In genomic region chr1:58301073-58301472, GRCm38 (mm10) we compare ENCODE assay signal across 24 mouse cellular contexts. TPM values are rescaled to one million over a fixed set of nuclear protein-coding genes. Genes with fewer than 3 reads are reported as not detected.
DNase-seq lines count a peak whose midpoint lies in the region; ATAC-seq and TF ChIP-seq lines count a peak whose summit lies in the region.
"Had no signal": no experiment of that assay in that cellular context is flagged by ENCODE, and none has a peak within 500 bp of the region (broad histone marks: within the 10 kb centered on the region; RNA-seq: fewer than 3 reads in every experiment).

No protein-coding gene starts in this region.

- H3K27ac ChIP-seq in forebrain, embryonic 13.5 days: no peak overlapping the region
- H3K27ac ChIP-seq: embryonic facial prominence, embryonic 15.5 days; forebrain, embryonic 10.5 days; forebrain, embryonic 15.5 days; hindbrain, embryonic 10.5 days; hindbrain, embryonic 14.5 days had no signal

- 93% methylated on average over 7 of the region's 7 CpGs for WGBS in forebrain, embryonic 13.5 days

- H3K9me3 ChIP-seq in forebrain, embryonic 13.5 days (replicated peaks): no peaks in the 10 kb centered on the region
- H3K9me3 ChIP-seq: embryonic facial prominence, embryonic 15.5 days; forebrain, embryonic 10.5 days; forebrain, embryonic 15.5 days; G1E; heart, embryonic 12.5 days; hindbrain, embryonic 10.5 days had no signal

- no peak overlapping the region for H3K4me2 ChIP-seq in myocyte (ENCODE audit: low read depth)
- no peak overlapping the region for H3K4me2 ChIP-seq in forebrain, embryonic 13.5 days
- H3K4me2 ChIP-seq: embryonic facial prominence, embryonic 15.5 days; forebrain, embryonic 15.5 days; heart, embryonic 12.5 days; hindbrain, embryonic 14.5 days had no signal

- H3K4me3 ChIP-seq in myocyte: no peak overlapping the region
- no peak overlapping the region for H3K4me3 ChIP-seq in forebrain, embryonic 13.5 days
- H3K4me3 ChIP-seq: embryonic facial prominence, embryonic 15.5 days; erythroblast, embryonic 14.5 days; forebrain, embryonic 10.5 days; forebrain, embryonic 15.5 days; heart, embryonic 12.5 days; hindbrain, embryonic 10.5 days had no signal

- H3ac ChIP-seq in myocyte (ENCODE audit: control insufficient read depth, insufficient read length): no peak overlapping the region

- no peak overlapping the region for H3K9ac ChIP-seq in forebrain, embryonic 13.5 days
- H3K9ac ChIP-seq: embryonic facial prominence, embryonic 15.5 days; forebrain, embryonic 15.5 days; heart, embryonic 12.5 days; hindbrain, embryonic 14.5 days had no signal

- TF ChIP-seq POLR2A in myocyte (IDR thresholded peaks at IDR 0.05; ENCODE audit: insufficient read length, low read depth): no peak

- H3K79me2 ChIP-seq in myocyte (ENCODE audit: control insufficient read depth, insufficient read depth): no peaks in the 10 kb centered on the region

- no peaks in the 10 kb centered on the region for H3K36me3 ChIP-seq in myocyte (ENCODE audit: control insufficient read depth, insufficient read depth)
- H3K36me3 ChIP-seq in forebrain, embryonic 13.5 days (ENCODE audit: poor library complexity, severe bottlenecking): no peaks in the 10 kb centered on the region
- H3K36me3 ChIP-seq: embryonic facial prominence, embryonic 15.5 days; forebrain, embryonic 10.5 days; forebrain, embryonic 15.5 days; G1E; heart, embryonic 12.5 days; hindbrain, embryonic 10.5 days had no signal

- no peaks in the 10 kb centered on the region for H3K27me3 ChIP-seq in myocyte (ENCODE audit: control insufficient read depth, insufficient read depth, insufficient read length)
- H3K27me3 ChIP-seq in forebrain, embryonic 13.5 days: no peaks in the 10 kb centered on the region
- H3K27me3 ChIP-seq: embryonic facial prominence, embryonic 15.5 days; forebrain, embryonic 15.5 days; heart, embryonic 12.5 days had no signal

- no peaks in the 10 kb centered on the region for H3K4me1 ChIP-seq in forebrain, embryonic 13.5 days
- H3K4me1 ChIP-seq: forebrain, embryonic 15.5 days had no signal

- DNase-seq in heart, adult 11 months: peak; percentile 64
- DNase-seq in heart, adult 18-20 months: no peak
- DNase-seq in CD4-positive helper T cell, adult 2 months (ENCODE audit: low read depth, low spot score): peak; percentile 86
- DNase-seq in T-cell, adult 2 months (ENCODE audit: low spot score): peak; percentile 73
- DNase-seq in right cerebral cortex, postnatal 36 days (ENCODE audit: low spot score in 2 of 2): no peak
- DNase-seq: adrenal gland, postnatal 14 days; B cell, adult 2 months; cerebellum, adult 11-12 months; cerebellum, adult 9-11 months; cerebellum, postnatal 36 days; gastrocnemius, postnatal 10 days had no signal

- ATAC-seq in forebrain, embryonic 13.5 days: no peak
- ATAC-seq: forebrain, embryonic 15.5 days had no signal

TF ChIP-seq in myocyte, 11 proteins besides CTCF, POLR2A, EP300 and RAD21:
- no peak for TF ChIP-seq USF1 (IDR thresholded peaks at IDR 0.05; ENCODE audit: low read depth)
- peak in 1 of 3 experiments; percentile 9 for TF ChIP-seq MYOG (IDR thresholded peaks at IDR 0.05; ENCODE audit: control insufficient read depth in 1 of 3, insufficient read depth in 1 of 3, insufficient read length in 2 of 3, low read depth in 2 of 3)
- TF ChIP-seq CEBPB (IDR thresholded peaks at IDR 0.05; ENCODE audit: insufficient read depth, poor library complexity, severe bottlenecking): no peak
- peak; percentile 21 for TF ChIP-seq TCF12 (IDR thresholded peaks at IDR 0.05; ENCODE audit: insufficient read depth, poor library complexity, severe bottlenecking)
- no peak for TF ChIP-seq POLR2AphosphoS2 (IDR thresholded peaks at IDR 0.05; ENCODE audit: insufficient read length, low read depth)
- TF ChIP-seq TCF3 (IDR thresholded peaks at IDR 0.05; ENCODE audit: insufficient read length, low read depth): no peak
- TF ChIP-seq MYOD1 (IDR thresholded peaks at IDR 0.05; ENCODE audit: control insufficient read depth in 1 of 3, insufficient read length in 2 of 3, low read depth in 2 of 3): peak in 1 of 3 experiments; percentile 36

RNA-seq across cellular contexts. Expression of gene Aox2, which starts 22.9 kb away (rescaled TPM):
- under 1 TPM in 1 of 2 experiments, not detected in 1; 0.05 TPM for total RNA-seq in heart, adult 18-20 months (2021)
- not detected for polyA plus RNA-seq in myocyte (2012; fragmentation: generic; extraction: Trizol)
- polyA plus RNA-seq in forebrain, embryonic 13.5 days (2015; fragmentation: Nextera tagmentation; extraction: Ambion mirVana): 0.06 TPM in 1 of 2 replicates, not detected in the other
- total RNA-seq: heart, adult 8-10 months; heart, postnatal 25 days had no signal
- polyA plus RNA-seq: embryonic facial prominence, embryonic 11.5 days; erythroblast, embryonic 14.5 days; forebrain, embryonic 15.5 days; heart, embryonic 12.5 days had no signal

Comparison
In these comparisons a context has a peak if more than half of its experiments do, and no peak if none do; other contexts are left out.
1. DNase-seq: peak in heart, adult 11 months (single experiment), CD4-positive helper T cell, adult 2 months (single experiment) and T-cell, adult 2 months (single experiment); none in heart, adult 18-20 months (0 of 2) and right cerebral cortex, postnatal 36 days (0 of 2).